Mouse (Mus musculus): ENCODE results near the gene Arpc2.

- TF ChIP-seq POLR2A (IDR thresholded peaks at IDR 0.05; ENCODE audit: insufficient read length, low read depth) (no peak), TCF12 (IDR thresholded peaks at IDR 0.05; ENCODE audit: insufficient read depth, poor library complexity, severe bottlenecking) (no peak), CEBPB (IDR thresholded peaks at IDR 0.05; ENCODE audit: insufficient read depth, poor library complexity, severe bottlenecking) (no peak), POLR2AphosphoS2 (IDR thresholded peaks at IDR 0.05; ENCODE audit: insufficient read length, low read depth) (no peak), E2F4 (IDR thresholded peaks at IDR 0.05; ENCODE audit: insufficient read depth) (no peak), MAX (IDR thresholded peaks at IDR 0.05; ENCODE audit: low read depth) (no peak), MYOD1 (IDR thresholded peaks at IDR 0.05; ENCODE audit: control insufficient read depth in 1 of 3, insufficient read length in 2 of 3, low read depth in 2 of 3) (no peak), USF1 (IDR thresholded peaks at IDR 0.05; ENCODE audit: low read depth) (no peak), TCF3 (IDR thresholded peaks at IDR 0.05; ENCODE audit: insufficient read length, low read depth) (no peak), MYOG (IDR thresholded peaks at IDR 0.05; ENCODE audit: control insufficient read depth in 1 of 3, insufficient read depth in 1 of 3, insufficient read length in 2 of 3, low read depth in 2 of 3) (no peak)
Measured at GRCm38 (mm10) chr1:74271659-74272058, 35.8 kb downstream of the Arpc2 start.

Data from myocyte (in vitro differentiated cells).